Mouse (Mus musculus): ENCODE measurements at regions not wholly inside any gene's neighbourhood (a gene's known extent, or its start where the extent isn't known, plus 50 kb on each side); places are given as distances from the start of the nearest gene placed in this dataset.
"Not testable (repeated sequence)": the region's sequence is repeated elsewhere in the genome, so short reads cannot be mapped to it uniquely, and the experiment has no call there.

DNA sequence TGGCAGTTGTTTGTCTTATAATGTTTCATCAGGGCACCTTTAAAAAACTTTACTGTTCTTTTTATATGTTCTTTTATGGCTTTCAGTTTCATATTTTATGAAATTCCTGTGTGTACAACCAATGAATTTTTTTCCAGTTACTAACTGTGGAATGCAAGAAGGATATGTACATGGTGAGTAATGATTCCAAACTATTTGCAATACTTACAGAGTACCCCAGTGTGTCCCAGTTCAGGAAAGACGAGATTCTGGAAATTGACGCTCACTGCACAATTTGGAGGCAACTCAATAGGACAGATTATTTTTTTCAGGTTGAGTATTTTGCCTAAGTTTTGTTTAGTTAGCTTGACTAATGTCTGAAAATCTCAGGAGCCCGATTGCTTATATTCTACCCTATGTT lies 1676.8 kb downstream of the Efna5 start:
- Histone ChIP-seq H3K27me3 (ENCODE audit: insufficient read depth, low read length) (no peaks in the 10 kb centered on the region), H3K36me3 (ENCODE audit: insufficient read depth, low read length) (no peaks in the 10 kb centered on the region), H3K4me3 (ENCODE audit: low read length) (no peak overlapping the region), H3K4me2 (ENCODE audit: low read depth, low read length) (no peak overlapping the region), H3K4me1 (ENCODE audit: insufficient read depth, low read length) (no peaks in the 10 kb centered on the region), H3K9me3 (ENCODE audit: low read length) (no peaks in the 10 kb centered on the region), H3K27ac (no peak overlapping the region), H3K9ac (replicated peaks; ENCODE audit: low read length) (no peak overlapping the region)
- WGBS: 91% methylated on average over 3 of the region's 3 CpGs
- no peak for TF ChIP-seq CTCF (IDR thresholded peaks at IDR 0.05; ENCODE audit: low read depth)
- ATAC-seq: no peak
- DNase-seq (ENCODE audit: low spot score): no peak

DNA sequence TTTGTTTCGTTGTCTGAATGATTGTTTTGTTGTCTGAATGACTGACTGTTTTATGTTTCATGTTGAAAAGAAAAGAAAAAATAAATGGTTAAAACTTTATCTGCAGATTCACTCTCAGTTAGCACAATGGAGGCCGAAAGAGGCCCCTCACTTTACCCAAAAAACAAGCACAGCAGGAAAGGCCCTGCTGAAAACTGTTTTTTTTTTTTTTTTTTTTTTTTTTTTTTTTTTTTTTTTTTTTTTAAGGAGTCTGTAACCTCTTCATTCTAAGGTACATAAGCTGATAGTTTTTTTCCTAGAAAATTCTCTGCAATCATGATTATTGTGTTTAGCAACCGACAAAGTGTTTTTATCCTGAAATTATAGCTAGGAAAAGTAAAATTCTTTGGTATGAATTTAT lies 1693.2 kb downstream of the Efna5 start:
- DNase-seq (ENCODE audit: low spot score); H3K4me3 ChIP-seq (ENCODE audit: low read length); H3K4me2 ChIP-seq (ENCODE audit: low read depth, low read length); H3K9ac ChIP-seq (replicated peaks; ENCODE audit: low read length); H3K9me3 ChIP-seq (ENCODE audit: low read length); H3K27ac ChIP-seq; ATAC-seq; H3K4me1 ChIP-seq (ENCODE audit: insufficient read depth, low read length); H3K27me3 ChIP-seq (ENCODE audit: insufficient read depth, low read length); H3K36me3 ChIP-seq (ENCODE audit: insufficient read depth, low read length): not testable (repeated sequence)
- WGBS: 72% methylated on average over 3 of the region's 3 CpGs

DNA sequence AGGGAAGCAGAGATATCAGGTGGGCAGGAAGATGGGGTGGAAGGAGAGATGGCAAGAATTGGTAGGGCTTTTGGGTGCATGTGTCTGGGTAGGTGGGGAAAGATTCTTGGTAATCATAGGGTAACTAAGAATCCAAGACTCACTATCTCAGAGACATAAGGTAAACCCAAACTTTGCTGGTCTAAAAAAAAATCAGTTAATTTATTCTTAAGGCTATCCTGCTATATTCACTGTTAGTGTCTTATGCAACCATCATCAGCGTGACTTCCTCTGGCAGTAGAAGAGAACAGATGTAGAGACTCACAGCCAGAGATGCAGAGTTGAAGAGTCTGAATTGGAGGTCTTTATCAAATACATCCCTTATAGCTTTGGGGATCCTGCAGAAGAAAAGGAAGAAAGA lies 1704.5 kb downstream of the Efna5 start:
- no peak for DNase-seq (ENCODE audit: low spot score)
- ATAC-seq: no peak
- no peak overlapping the region for H3K27ac ChIP-seq
- 91% methylated on average over 1 of the region's 1 CpGs for WGBS
- H3K9ac ChIP-seq (replicated peaks; ENCODE audit: low read length): no peak overlapping the region
- no peaks in the 10 kb centered on the region for H3K36me3 ChIP-seq (ENCODE audit: insufficient read depth, low read length)
- H3K4me3 ChIP-seq (ENCODE audit: low read length): no peak overlapping the region
- no peaks in the 10 kb centered on the region for H3K9me3 ChIP-seq (ENCODE audit: low read length)
- TF ChIP-seq CTCF (IDR thresholded peaks at IDR 0.05; ENCODE audit: low read depth): no peak
- H3K27me3 ChIP-seq (ENCODE audit: insufficient read depth, low read length): no peaks in the 10 kb centered on the region
- H3K4me1 ChIP-seq (ENCODE audit: insufficient read depth, low read length): no peaks in the 10 kb centered on the region
- no peak overlapping the region for H3K4me2 ChIP-seq (ENCODE audit: low read depth, low read length)

DNA sequence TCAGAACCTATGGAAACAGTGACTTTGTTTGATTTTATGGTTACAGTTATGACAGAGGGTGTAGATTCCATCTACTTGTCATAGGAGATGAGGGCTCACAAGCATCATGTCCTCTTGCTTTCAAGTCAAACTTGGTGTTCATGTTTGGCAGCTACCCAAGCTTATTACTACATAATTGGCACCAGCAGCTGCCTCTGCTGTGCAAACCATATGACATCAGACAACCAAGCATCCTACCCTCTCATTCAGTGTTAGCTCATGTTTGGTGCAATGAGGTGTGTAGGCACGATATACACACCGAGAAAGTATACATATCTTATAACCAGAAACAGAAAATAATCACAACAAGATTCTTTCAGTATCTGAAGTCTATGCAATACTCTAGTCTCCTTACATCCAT lies 1721.7 kb downstream of the Efna5 start:
- Histone ChIP-seq H3K4me1 (ENCODE audit: insufficient read depth, low read length) (no peaks in the 10 kb centered on the region), H3K9me3 (ENCODE audit: low read length) (no peaks in the 10 kb centered on the region), H3K4me3 (ENCODE audit: low read length) (no peak overlapping the region), H3K9ac (replicated peaks; ENCODE audit: low read length) (no peak overlapping the region), H3K27me3 (ENCODE audit: insufficient read depth, low read length) (no peaks in the 10 kb centered on the region), H3K36me3 (ENCODE audit: insufficient read depth, low read length) (no peaks in the 10 kb centered on the region), H3K27ac (no peak overlapping the region), H3K4me2 (ENCODE audit: low read depth, low read length) (no peak overlapping the region)
- DNase-seq (ENCODE audit: low spot score): peak; percentile 79
- TF ChIP-seq CTCF (IDR thresholded peaks at IDR 0.05; ENCODE audit: low read depth): no peak
- 69% methylated on average over 2 of the region's 2 CpGs for WGBS
- ATAC-seq: peak; percentile 81

DNA sequence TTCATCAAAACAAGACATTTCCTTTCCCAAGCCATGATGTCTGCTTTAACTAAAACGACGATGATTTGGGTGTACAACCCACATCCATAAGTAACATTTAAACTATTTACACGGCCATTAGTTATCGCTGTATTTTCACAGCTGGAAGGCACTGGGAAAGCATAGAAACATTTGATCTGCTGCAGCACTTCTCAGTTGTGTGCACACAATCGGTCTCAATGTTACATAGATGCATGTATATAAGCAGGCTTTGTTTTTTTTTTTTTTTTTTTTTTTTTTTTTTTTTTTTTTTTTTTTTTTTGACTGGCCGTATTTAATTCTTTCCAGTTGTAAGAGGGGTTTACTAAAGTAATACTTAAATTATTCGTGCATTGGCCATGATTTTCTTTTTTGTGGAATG lies 1744.1 kb downstream of the Efna5 start:
- no peak overlapping the region for H3K4me3 ChIP-seq (ENCODE audit: low read length)
- H3K4me1 ChIP-seq (ENCODE audit: insufficient read depth, low read length): no peaks in the 10 kb centered on the region
- H3K9me3 ChIP-seq (ENCODE audit: low read length): no peaks in the 10 kb centered on the region
- ATAC-seq (no peak), DNase-seq (ENCODE audit: low spot score) (no peak)
- no peak overlapping the region for H3K27ac ChIP-seq
- WGBS: 74% methylated on average over 7 of the region's 7 CpGs
- no peak overlapping the region for H3K4me2 ChIP-seq (ENCODE audit: low read depth, low read length)
- no peaks in the 10 kb centered on the region for H3K36me3 ChIP-seq (ENCODE audit: insufficient read depth, low read length)
- no peak overlapping the region for H3K9ac ChIP-seq (replicated peaks; ENCODE audit: low read length)
- TF ChIP-seq CTCF (IDR thresholded peaks at IDR 0.05; ENCODE audit: low read depth): no peak
- no peaks in the 10 kb centered on the region for H3K27me3 ChIP-seq (ENCODE audit: insufficient read depth, low read length)

DNA sequence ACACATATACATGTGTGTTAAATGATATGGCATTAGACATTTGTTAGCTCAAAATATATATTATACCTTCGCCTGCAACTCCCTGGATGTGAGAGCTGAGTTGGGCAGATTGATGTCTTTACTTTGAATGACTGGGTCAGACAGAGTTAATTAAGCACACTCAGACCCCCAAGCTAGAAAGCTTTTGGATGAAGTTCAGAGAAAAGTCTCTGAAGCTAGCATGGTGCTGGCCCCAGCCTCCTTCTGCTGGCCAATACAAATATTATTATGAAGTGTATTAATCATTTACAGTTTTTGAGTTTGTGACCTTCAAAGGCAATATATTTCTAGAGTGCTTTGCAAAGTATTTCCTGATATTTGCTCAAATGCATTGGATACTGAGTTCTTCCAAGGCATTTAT lies 1753.3 kb downstream of the Efna5 start:
- no peak overlapping the region for H3K4me3 ChIP-seq (ENCODE audit: low read length)
- WGBS: 61% methylated on average over 1 of the region's 1 CpGs
- no peaks in the 10 kb centered on the region for H3K4me1 ChIP-seq (ENCODE audit: insufficient read depth, low read length)
- TF ChIP-seq CTCF (IDR thresholded peaks at IDR 0.05; ENCODE audit: low read depth): no peak
- H3K27ac ChIP-seq: no peak overlapping the region
- no peaks in the 10 kb centered on the region for H3K36me3 ChIP-seq (ENCODE audit: insufficient read depth, low read length)
- H3K27me3 ChIP-seq (ENCODE audit: insufficient read depth, low read length): no peaks in the 10 kb centered on the region
- no peak overlapping the region for H3K9ac ChIP-seq (replicated peaks; ENCODE audit: low read length)
- no peak overlapping the region for H3K4me2 ChIP-seq (ENCODE audit: low read depth, low read length)
- no peaks in the 10 kb centered on the region for H3K9me3 ChIP-seq (ENCODE audit: low read length)
- DNase-seq (ENCODE audit: low spot score) (no peak), ATAC-seq (no peak)

DNA sequence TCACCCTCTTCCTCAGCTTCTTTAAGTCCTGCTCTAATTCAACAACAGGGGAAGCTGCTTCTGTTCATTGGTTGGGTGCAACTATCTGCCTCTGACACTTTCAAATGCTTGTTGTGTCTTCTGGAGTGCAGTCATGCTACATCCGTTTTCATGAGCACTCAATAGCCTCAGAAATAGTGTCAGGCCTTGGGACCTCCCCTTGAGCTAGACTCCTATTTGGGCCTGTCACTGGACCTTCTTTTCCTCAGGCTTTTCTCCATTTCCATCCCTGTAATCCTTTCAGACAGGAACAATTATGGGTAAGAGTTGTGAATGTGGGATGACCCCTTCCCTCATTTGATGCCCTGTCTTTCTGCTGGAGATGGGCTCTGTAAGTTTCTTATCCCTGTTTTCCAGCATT lies 1774.8 kb downstream of the Efna5 start:
- Histone ChIP-seq H3K4me2 (ENCODE audit: low read depth, low read length) (no peak overlapping the region), H3K9me3 (ENCODE audit: low read length) (no peaks in the 10 kb centered on the region), H3K27ac (no peak overlapping the region), H3K9ac (replicated peaks; ENCODE audit: low read length) (no peak overlapping the region), H3K4me3 (ENCODE audit: low read length) (no peak overlapping the region), H3K27me3 (ENCODE audit: insufficient read depth, low read length) (no peaks in the 10 kb centered on the region), H3K4me1 (ENCODE audit: insufficient read depth, low read length) (no peaks in the 10 kb centered on the region), H3K36me3 (ENCODE audit: insufficient read depth, low read length) (no peaks in the 10 kb centered on the region)
- WGBS: 81% methylated on average over 1 of the region's 1 CpGs
- TF ChIP-seq CTCF (IDR thresholded peaks at IDR 0.05; ENCODE audit: low read depth): no peak
- DNase-seq (ENCODE audit: low spot score) (no peak), ATAC-seq (no peak)

Measured in hindbrain, postnatal 0 days (tissue).